Mouse (Mus musculus) heart, postnatal 0 days (tissue): ENCODE measurements around the gene Tbc1d1.

ENCODE experiments used
- CTCF ChIP-seq: IDR thresholded peaks from 2 replicates; pipeline ENCODE4 v1.5.1; 2016; ENCODE audit warnings: antibody characterized with exemption, control low read depth, low read depth
- EP300 ChIP-seq: IDR thresholded peaks from 2 replicates; pipeline ENCODE4 v1.6.1; 2016; ENCODE audit warnings: antibody characterized with exemption, low read depth

- TF ChIP-seq EP300 = no peak
- TF ChIP-seq CTCF = no peak
These were observed 50.8 kb downstream of the Tbc1d1 start for GRCm38 (mm10) chr5:64206875-64207274.
